Mouse (Mus musculus): Measurements from ENCODE around the gene Fau. TPM values are rescaled to one million over a fixed set of nuclear protein-coding genes. Genes with fewer than 3 reads are reported as not detected.

Gene Fau
- total and polyA plus RNA-seq, 3 experiments = 2,413 to 2,967 TPM; not detected in 1

- TF ChIP-seq CTCF (IDR thresholded peaks at IDR 0.05 in 2 of 3, conservative IDR thresholded peaks at IDR 0.05 in 1 of 3; ENCODE audit: control insufficient read depth in 1 of 3, insufficient read depth in 1 of 3, low read depth in 2 of 3, low read length in 3 of 3, poor library complexity in 1 of 3, severe bottlenecking in 1 of 3) (no peak), MAFK (IDR thresholded peaks at IDR 0.05; ENCODE audit: borderline replicate concordance, low read depth, low read length) (no peak), CHD2 (IDR thresholded peaks at IDR 0.05; ENCODE audit: low read length) (no peak), CHD1 (IDR thresholded peaks at IDR 0.05; ENCODE audit: low read depth, low read length) (no peak), MXI1 (IDR thresholded peaks at IDR 0.05; ENCODE audit: low read depth, low read length) (peak; percentile 48; the same call in 1 of the 2 replicates), ZKSCAN1 (IDR thresholded peaks at IDR 0.05; ENCODE audit: low read depth, low read length) (no peak), GATA1 (IDR thresholded peaks at IDR 0.05; ENCODE audit: low read depth, low read length) (peak; percentile 67), JUND (IDR thresholded peaks at IDR 0.05; ENCODE audit: low read depth, low read length) (no peak), MYC (IDR thresholded peaks at IDR 0.05; ENCODE audit: low read depth, low read length) (no peak), ZNF384 (IDR thresholded peaks at IDR 0.05; ENCODE audit: low read depth, low read length) (no peak), POLR2AphosphoS5 (IDR thresholded peaks at IDR 0.05; ENCODE audit: borderline replicate concordance, low read depth, low read length) (no peak), RCOR1 (IDR thresholded peaks at IDR 0.05; ENCODE audit: low read depth, low read length) (no peak), SMC3 (IDR thresholded peaks at IDR 0.05; ENCODE audit: low read depth, low read length) (no peak), ELF1 (IDR thresholded peaks at IDR 0.05; ENCODE audit: low read depth, low read length) (no peak), UBTF (IDR thresholded peaks at IDR 0.05; ENCODE audit: borderline replicate concordance, insufficient read depth, low read depth, low read length) (no peak), RAD21 (IDR thresholded peaks at IDR 0.05; ENCODE audit: low read depth, low read length) (no peak), ZMIZ1 (IDR thresholded peaks at IDR 0.05; ENCODE audit: low read depth, low read length) (no peak), BHLHE40 (IDR thresholded peaks at IDR 0.05; ENCODE audit: borderline replicate concordance, low read depth, low read length) (no peak), EP300 (IDR thresholded peaks at IDR 0.05; ENCODE audit: low read depth in 1 of 2, low read length in 2 of 2) (peak; percentile 65 to 68; a peak in 3 of 4 replicates), TBP (IDR thresholded peaks at IDR 0.05; ENCODE audit: low read depth, low read length) (no peak), SIN3A (IDR thresholded peaks at IDR 0.05; ENCODE audit: low read length) (peak; percentile 74; the same call in 1 of the 2 replicates), POLR2A (IDR thresholded peaks at IDR 0.05; ENCODE audit: control insufficient read depth in 1 of 2, insufficient read depth in 1 of 2, low read depth in 1 of 2, low read length in 2 of 2, poor library complexity in 1 of 2) (no peak), POLR2AphosphoS2 (IDR thresholded peaks at IDR 0.05; ENCODE audit: low read length) (no peak)
Measured at GRCm38 (mm10) chr19:6104476-6104875, 46.8 kb downstream of the Fau start (continued).

GRCm38 (mm10) chr19:6105586-6105985, 47.9 kb downstream of the Fau start, which contains the start of gene Naaladl1:
Gene Naaladl1 (plus strand): TSS chr19:6105782.
- H3K9me3 ChIP-seq (replicated peaks; ENCODE audit: insufficient read depth, low read length) = no peaks in the 10 kb centered on the region
- peaks cover 24 to 33% of the 10 kb centered on the region in 2 experiments for H3K4me1 ChIP-seq (ENCODE audit: control insufficient read depth in 1 of 2, insufficient read depth in 2 of 2, low read length in 2 of 2)
- H3K9ac ChIP-seq (ENCODE audit: control insufficient read depth, low read depth, low read length, poor library complexity, severe bottlenecking) = 0 out of 2 replicates have a peak within 1 kb of the TSS, but pooled peaks have one; percentile 4
- no peak for DNase-seq (ENCODE audit: low read depth, low spot score)
- H3K27ac ChIP-seq (ENCODE audit: control insufficient read depth, low read depth, low read length) = peak within 1 kb of the TSS; percentile 82
- TF ChIP-seq RCOR1 (IDR thresholded peaks at IDR 0.05; ENCODE audit: low read depth, low read length) (no peak), USF1 (IDR thresholded peaks at IDR 0.05; ENCODE audit: low read depth, low read length) (no peak), ZC3H11A (IDR thresholded peaks at IDR 0.05; ENCODE audit: low read depth, low read length) (no peak), MYB (IDR thresholded peaks at IDR 0.05; ENCODE audit: low read depth, low read length) (no peak), SIN3A (IDR thresholded peaks at IDR 0.05; ENCODE audit: low read length) (no peak)
- H3K79me2 ChIP-seq (ENCODE audit: control insufficient read depth, insufficient read depth, low read length, poor library complexity) = no peaks in the 10 kb centered on the region
- no peaks in the 10 kb centered on the region for H3K27me3 ChIP-seq (ENCODE audit: control insufficient read depth in 1 of 2, insufficient read depth in 2 of 2, low read length in 2 of 2)
- H3K36me3 ChIP-seq (ENCODE audit: control insufficient read depth in 1 of 2, insufficient read depth in 2 of 2, low read length in 2 of 2) = peaks cover 0 to 32% of the 10 kb centered on the region in 2 experiments; a peak in 2 of 4 replicates
- H3K4me3 ChIP-seq (ENCODE audit: control insufficient read depth in 1 of 2, insufficient read depth in 1 of 2, low read depth in 2 of 2, low read length in 2 of 2) = no peak within 1 kb of the TSS

Other genes with a start within 250 kb of the Fau start
- gene Frmd8, start 182.6 kb upstream of the Fau start, total RNA-seq (2012; rRNA removed) = 20.8 and 22.8 TPM in 2 replicates
- 10 to 100 TPM in 1 of 2 experiments, not detected in 1; 34.4 TPM for gene Frmd8, start 182.6 kb upstream of the Fau start, polyA plus RNA-seq (2012; ENCODE audit: insufficient read depth in 1 of 2, insufficient read length in 2 of 2, low read depth in 1 of 2, low replicate concordance in 2 of 2, missing spikeins in 1 of 2)
- 20.7 and 23.5 TPM in 2 replicates for gene Slc25a45, start 180.0 kb upstream of the Fau start, total RNA-seq (2012; rRNA removed)
- 10 to 100 TPM in 1 of 2 experiments, not detected in 1; 30.7 TPM for gene Slc25a45, start 180.0 kb upstream of the Fau start, polyA plus RNA-seq (2012; ENCODE audit: insufficient read depth in 1 of 2, insufficient read length in 2 of 2, low read depth in 1 of 2, low replicate concordance in 2 of 2, missing spikeins in 1 of 2)
- 1.9 and 2.1 TPM in 2 replicates for gene Tigd3, start 163.7 kb upstream of the Fau start, total RNA-seq (2012; rRNA removed)
- 1 to 10 TPM in 1 of 2 experiments, not detected in 1; 2.2 TPM for gene Tigd3, start 163.7 kb upstream of the Fau start, polyA plus RNA-seq (2012; ENCODE audit: insufficient read depth in 1 of 2, insufficient read length in 2 of 2, low read depth in 1 of 2, low replicate concordance in 2 of 2, missing spikeins in 1 of 2)
- gene Dpf2, start 144.8 kb upstream of the Fau start, total RNA-seq (2012; rRNA removed) = 45.7 and 58.6 TPM in 2 replicates
- 100 to 1,000 TPM; 133 to 166 TPM for gene Dpf2, start 144.8 kb upstream of the Fau start, polyA plus RNA-seq (2012; ENCODE audit: insufficient read depth in 1 of 2, insufficient read length in 2 of 2, low read depth in 1 of 2, low replicate concordance in 2 of 2, missing spikeins in 1 of 2)
- gene Cdc42ep2, start 133.0 kb upstream of the Fau start, total RNA-seq (2012; rRNA removed) = 0.75 and 1.1 TPM in 2 replicates
- gene Cdc42ep2, start 133.0 kb upstream of the Fau start, polyA plus RNA-seq (2012; ENCODE audit: insufficient read depth in 1 of 2, insufficient read length in 2 of 2, low read depth in 1 of 2, low replicate concordance in 2 of 2, missing spikeins in 1 of 2) = 1 to 10 TPM in 1 of 2 experiments, not detected in 1; 1.7 TPM
- 75.3 and 77.3 TPM in 2 replicates for gene Pola2, start 93.6 kb upstream of the Fau start, total RNA-seq (2012; rRNA removed)
- 100 to 1,000 TPM in 1 of 2 experiments, 10 to 100 TPM in 1; 99.4 to 126 TPM for gene Pola2, start 93.6 kb upstream of the Fau start, polyA plus RNA-seq (2012; ENCODE audit: insufficient read depth in 1 of 2, insufficient read length in 2 of 2, low read depth in 1 of 2, low replicate concordance in 2 of 2, missing spikeins in 1 of 2)
- gene Slc22a20, start 71.7 kb upstream of the Fau start, total RNA-seq (2012; rRNA removed) = not detected in 2 replicates
- gene Slc22a20, start 71.7 kb upstream of the Fau start, polyA plus RNA-seq (2012; ENCODE audit: insufficient read depth in 1 of 2, insufficient read length in 2 of 2, low read depth in 1 of 2, low replicate concordance in 2 of 2, missing spikeins in 1 of 2) = not detected
- 42.5 and 43.4 TPM in 2 replicates for gene Capn1, start 41.9 kb upstream of the Fau start, total RNA-seq (2012; rRNA removed)
- gene Capn1, start 41.9 kb upstream of the Fau start, polyA plus RNA-seq (2012; ENCODE audit: insufficient read depth in 1 of 2, insufficient read length in 2 of 2, low read depth in 1 of 2, low replicate concordance in 2 of 2, missing spikeins in 1 of 2) = 10 to 100 TPM in 1 of 2 experiments, not detected in 1; 75.2 TPM
- 12.5 and 14.3 TPM in 2 replicates for gene Syvn1, start 11.3 kb upstream of the Fau start, total RNA-seq (2012; rRNA removed)
- 10 to 100 TPM in 1 of 2 experiments, not detected in 1; 55.0 TPM for gene Syvn1, start 11.3 kb upstream of the Fau start, polyA plus RNA-seq (2012; ENCODE audit: insufficient read depth in 1 of 2, insufficient read length in 2 of 2, low read depth in 1 of 2, low replicate concordance in 2 of 2, missing spikeins in 1 of 2)
- 65.1 and 81.6 TPM in 2 replicates for gene Mrpl49, start 59 bp upstream of the Fau start, total RNA-seq (2012; rRNA removed)
- 10 to 100 TPM in 1 of 2 experiments, not detected in 1; 98.7 TPM for gene Mrpl49, start 59 bp upstream of the Fau start, polyA plus RNA-seq (2012; ENCODE audit: insufficient read depth in 1 of 2, insufficient read length in 2 of 2, low read depth in 1 of 2, low replicate concordance in 2 of 2, missing spikeins in 1 of 2)
- 26.3 and 37.3 TPM in 2 replicates for gene Znhit2, start 3.3 kb downstream of the Fau start, total RNA-seq (2012; rRNA removed)
- 10 to 100 TPM in 1 of 2 experiments, not detected in 1; 27.0 TPM for gene Znhit2, start 3.3 kb downstream of the Fau start, polyA plus RNA-seq (2012; ENCODE audit: insufficient read depth in 1 of 2, insufficient read length in 2 of 2, low read depth in 1 of 2, low replicate concordance in 2 of 2, missing spikeins in 1 of 2)
- 7.6 and 8.0 TPM in 2 replicates for gene Tm7sf2, start 10.5 kb downstream of the Fau start, total RNA-seq (2012; rRNA removed)
- 10 to 100 TPM in 1 of 2 experiments, not detected in 1; 13.1 TPM for gene Tm7sf2, start 10.5 kb downstream of the Fau start, polyA plus RNA-seq (2012; ENCODE audit: insufficient read depth in 1 of 2, insufficient read length in 2 of 2, low read depth in 1 of 2, low replicate concordance in 2 of 2, missing spikeins in 1 of 2)
- 29.4 and 30.9 TPM in 2 replicates for gene Vps51, start 19.4 kb downstream of the Fau start, total RNA-seq (2012; rRNA removed)
- gene Vps51, start 19.4 kb downstream of the Fau start, polyA plus RNA-seq (2012; ENCODE audit: insufficient read depth in 1 of 2, insufficient read length in 2 of 2, low read depth in 1 of 2, low replicate concordance in 2 of 2, missing spikeins in 1 of 2) = 10 to 100 TPM in 1 of 2 experiments, not detected in 1; 60.5 TPM
- gene Tmem262, start 22.2 kb downstream of the Fau start, total RNA-seq (2012; rRNA removed) = not detected in 2 replicates
- gene Tmem262, start 22.2 kb downstream of the Fau start, polyA plus RNA-seq (2012; ENCODE audit: insufficient read depth in 1 of 2, insufficient read length in 2 of 2, low read depth in 1 of 2, low replicate concordance in 2 of 2, missing spikeins in 1 of 2) = under 1 TPM in 1 of 2 experiments, not detected in 1; 0.18 TPM
- 0.42 and 0.65 TPM in 2 replicates for gene Gm28374, start 24.4 kb downstream of the Fau start, total RNA-seq (2012; rRNA removed)
- under 1 TPM in 1 of 2 experiments, not detected in 1; 0.46 TPM for gene Gm28374, start 24.4 kb downstream of the Fau start, polyA plus RNA-seq (2012; ENCODE audit: insufficient read depth in 1 of 2, insufficient read length in 2 of 2, low read depth in 1 of 2, low replicate concordance in 2 of 2, missing spikeins in 1 of 2)
- gene Zfpl1, start 27.1 kb downstream of the Fau start, total RNA-seq (2012; rRNA removed) = 36.6 and 40.1 TPM in 2 replicates
- gene Zfpl1, start 27.1 kb downstream of the Fau start, polyA plus RNA-seq (2012; ENCODE audit: insufficient read depth in 1 of 2, insufficient read length in 2 of 2, low read depth in 1 of 2, low replicate concordance in 2 of 2, missing spikeins in 1 of 2) = 10 to 100 TPM in 1 of 2 experiments, not detected in 1; 56.4 TPM
- 41.1 and 48.5 TPM in 2 replicates for gene Cdca5, start 27.1 kb downstream of the Fau start, total RNA-seq (2012; rRNA removed)
- 10 to 100 TPM in 1 of 2 experiments, not detected in 1; 56.5 TPM for gene Cdca5, start 27.1 kb downstream of the Fau start, polyA plus RNA-seq (2012; ENCODE audit: insufficient read depth in 1 of 2, insufficient read length in 2 of 2, low read depth in 1 of 2, low replicate concordance in 2 of 2, missing spikeins in 1 of 2)
- gene AC131692.1, start 36.6 kb downstream of the Fau start, total RNA-seq (2012; rRNA removed) = 0.39 and 0.49 TPM in 2 replicates
- gene AC131692.1, start 36.6 kb downstream of the Fau start, polyA plus RNA-seq (2012; ENCODE audit: insufficient read depth in 1 of 2, insufficient read length in 2 of 2, low read depth in 1 of 2, low replicate concordance in 2 of 2, missing spikeins in 1 of 2) = 1 to 10 TPM in 1 of 2 experiments, not detected in 1; 2.9 TPM
- gene Naaladl1, start 47.9 kb downstream of the Fau start, total RNA-seq (2012; rRNA removed) = 0.20 and 0.35 TPM in 2 replicates
- 1 to 10 TPM in 1 of 2 experiments, not detected in 1; 1.7 TPM for gene Naaladl1, start 47.9 kb downstream of the Fau start, polyA plus RNA-seq (2012; ENCODE audit: insufficient read depth in 1 of 2, insufficient read length in 2 of 2, low read depth in 1 of 2, low replicate concordance in 2 of 2, missing spikeins in 1 of 2)
- gene Sac3d1, start 60.8 kb downstream of the Fau start, total RNA-seq (2012; rRNA removed) = 34.0 and 44.4 TPM in 2 replicates
- gene Sac3d1, start 60.8 kb downstream of the Fau start, polyA plus RNA-seq (2012; ENCODE audit: insufficient read depth in 1 of 2, insufficient read length in 2 of 2, low read depth in 1 of 2, low replicate concordance in 2 of 2, missing spikeins in 1 of 2) = 10 to 100 TPM in 1 of 2 experiments, not detected in 1; 49.3 TPM
- 14.9 and 20.4 TPM in 2 replicates for gene Snx15, start 70.5 kb downstream of the Fau start, total RNA-seq (2012; rRNA removed)
- gene Snx15, start 70.5 kb downstream of the Fau start, polyA plus RNA-seq (2012; ENCODE audit: insufficient read depth in 1 of 2, insufficient read length in 2 of 2, low read depth in 1 of 2, low replicate concordance in 2 of 2, missing spikeins in 1 of 2) = 10 to 100 TPM in 1 of 2 experiments, not detected in 1; 35.3 TPM
- 0.19 TPM in 1 of 2 replicates, not detected in the other for gene Batf2, start 83.1 kb downstream of the Fau start, total RNA-seq (2012; rRNA removed)
- gene Batf2, start 83.1 kb downstream of the Fau start, polyA plus RNA-seq (2012; ENCODE audit: insufficient read depth in 1 of 2, insufficient read length in 2 of 2, low read depth in 1 of 2, low replicate concordance in 2 of 2, missing spikeins in 1 of 2) = under 1 TPM in 1 of 2 experiments, not detected in 1; 0.60 TPM
- gene Arl2, start 83.7 kb downstream of the Fau start, total RNA-seq (2012; rRNA removed) = 47.2 and 53.8 TPM in 2 replicates
- gene Arl2, start 83.7 kb downstream of the Fau start, polyA plus RNA-seq (2012; ENCODE audit: insufficient read depth in 1 of 2, insufficient read length in 2 of 2, low read depth in 1 of 2, low replicate concordance in 2 of 2, missing spikeins in 1 of 2) = 100 to 1,000 TPM in 1 of 2 experiments, not detected in 1; 111 TPM
- gene Majin, start 126.5 kb downstream of the Fau start, total RNA-seq (2012; rRNA removed) = not detected in 2 replicates
- not detected for gene Majin, start 126.5 kb downstream of the Fau start, polyA plus RNA-seq (2012; ENCODE audit: insufficient read depth in 1 of 2, insufficient read length in 2 of 2, low read depth in 1 of 2, low replicate concordance in 2 of 2, missing spikeins in 1 of 2)
- gene Gpha2, start 168.5 kb downstream of the Fau start, total RNA-seq (2012; rRNA removed) = not detected in 2 replicates
- under 1 TPM in 1 of 2 experiments, not detected in 1; 0.19 TPM for gene Gpha2, start 168.5 kb downstream of the Fau start, polyA plus RNA-seq (2012; ENCODE audit: insufficient read depth in 1 of 2, insufficient read length in 2 of 2, low read depth in 1 of 2, low replicate concordance in 2 of 2, missing spikeins in 1 of 2)
- 10.4 and 14.7 TPM in 2 replicates for gene Ppp2r5b, start 178.0 kb downstream of the Fau start, total RNA-seq (2012; rRNA removed)
- gene Ppp2r5b, start 178.0 kb downstream of the Fau start, polyA plus RNA-seq (2012; ENCODE audit: insufficient read depth in 1 of 2, insufficient read length in 2 of 2, low read depth in 1 of 2, low replicate concordance in 2 of 2, missing spikeins in 1 of 2) = 10 to 100 TPM in 1 of 2 experiments, not detected in 1; 15.6 TPM
- 7.9 and 10.6 TPM in 2 replicates for gene Atg2a, start 183.8 kb downstream of the Fau start, total RNA-seq (2012; rRNA removed)
- gene Atg2a, start 183.8 kb downstream of the Fau start, polyA plus RNA-seq (2012; ENCODE audit: insufficient read depth in 1 of 2, insufficient read length in 2 of 2, low read depth in 1 of 2, low replicate concordance in 2 of 2, missing spikeins in 1 of 2) = 10 to 100 TPM in 1 of 2 experiments, not detected in 1; 21.7 TPM
- gene Ehd1, start 218.9 kb downstream of the Fau start, total RNA-seq (2012; rRNA removed) = 57.8 and 65.9 TPM in 2 replicates
- 100 to 1,000 TPM in 1 of 2 experiments, not detected in 1; 105 TPM for gene Ehd1, start 218.9 kb downstream of the Fau start, polyA plus RNA-seq (2012; ENCODE audit: insufficient read depth in 1 of 2, insufficient read length in 2 of 2, low read depth in 1 of 2, low replicate concordance in 2 of 2, missing spikeins in 1 of 2)
- gene Cdc42bpg, start 248.6 kb downstream of the Fau start, total RNA-seq (2012; rRNA removed) = 2.0 and 2.6 TPM in 2 replicates
- 1 to 10 TPM in 1 of 2 experiments, not detected in 1; 4.5 TPM for gene Cdc42bpg, start 248.6 kb downstream of the Fau start, polyA plus RNA-seq (2012; ENCODE audit: insufficient read depth in 1 of 2, insufficient read length in 2 of 2, low read depth in 1 of 2, low replicate concordance in 2 of 2, missing spikeins in 1 of 2)